Mouse (Mus musculus) adrenal gland, postnatal 25 days (tissue): Measurements from ENCODE around the gene Gm11938. TPM values are rescaled to one million over a fixed set of nuclear protein-coding genes. Genes with fewer than 3 reads are reported as not detected.

Experiments
- DNase-seq: peaks from one replicate; pipeline ENCODE4 v3.0.0; 2021; ENCODE audit warnings: mixed read lengths
- total RNA-seq: library from RNA; stranded (reverse); gene quantifications from 2 replicates; pipeline ENCODE4 v1.2.3, GENCODE M21; 2021

Gm11938 gene
- total RNA-seq, 1 experiment from 2014 or later: not detected

DNA sequence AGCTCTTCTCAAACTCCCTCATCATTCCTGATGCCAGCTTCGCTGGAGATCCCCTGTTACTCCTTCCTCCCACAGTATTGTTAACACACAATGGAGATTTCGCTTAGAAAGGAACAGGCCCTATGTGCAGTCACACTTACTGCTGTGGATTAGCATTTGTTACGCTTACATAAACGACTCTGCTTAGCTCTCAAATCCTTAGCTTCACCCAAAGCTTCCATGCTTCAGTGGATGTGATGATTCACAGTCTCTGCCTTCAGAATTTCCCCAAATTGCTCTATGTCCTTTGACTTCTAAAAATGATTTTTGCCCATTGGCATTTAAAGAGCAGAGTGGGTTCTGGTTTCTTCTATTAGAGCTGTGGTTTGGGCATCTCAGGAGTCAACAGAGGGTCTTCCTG is 29.9 kb downstream of the Gm11938 start:
- DNase-seq: no peak

DNA sequence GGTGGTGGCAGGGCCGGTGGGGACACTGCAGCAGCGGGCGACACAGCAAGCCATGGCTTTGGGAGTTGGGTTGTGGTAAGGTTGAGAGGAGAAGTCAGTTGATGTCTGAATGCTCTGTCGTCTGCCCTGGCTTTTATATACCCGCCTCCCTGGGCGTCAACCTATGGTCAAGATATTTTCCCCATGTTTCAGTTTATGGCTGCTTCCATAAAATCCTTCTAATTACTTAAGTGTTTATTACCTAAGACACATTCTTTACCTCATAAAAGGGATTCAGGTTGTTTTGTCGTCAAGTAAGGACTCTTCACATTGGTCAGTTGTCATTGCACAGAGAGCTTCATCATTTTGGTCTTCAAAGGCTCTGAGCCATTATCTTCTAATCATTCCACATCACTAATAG is 36.6 kb downstream of the Gm11938 start, which contains the start of gene Krtap3-1:
Gene Krtap3-1, minus strand, starts transcription at position 101 of the 400 bp plus-strand sequence.
- no peak for DNase-seq

DNA sequence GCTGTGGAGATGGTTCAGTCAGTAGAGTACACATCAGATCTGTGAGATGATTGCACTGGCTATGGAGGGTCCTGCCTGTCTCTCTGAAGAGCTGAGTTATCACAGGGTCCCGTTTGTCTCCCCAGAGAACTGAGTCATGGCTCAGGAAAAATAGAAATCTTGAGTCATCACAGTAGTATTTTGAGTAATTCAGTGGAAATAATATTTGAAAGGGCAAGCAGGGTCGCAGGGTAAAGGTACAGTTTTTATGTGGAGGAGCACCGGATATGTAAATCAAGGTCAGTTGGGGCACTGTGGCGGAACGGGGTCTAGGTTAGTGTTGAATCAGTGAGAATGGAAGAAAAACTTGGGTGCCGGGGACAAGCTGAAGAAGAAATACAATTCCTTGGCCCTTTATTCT is 40.5 kb downstream of the Gm11938 start:
- DNase-seq: no peak

DNA sequence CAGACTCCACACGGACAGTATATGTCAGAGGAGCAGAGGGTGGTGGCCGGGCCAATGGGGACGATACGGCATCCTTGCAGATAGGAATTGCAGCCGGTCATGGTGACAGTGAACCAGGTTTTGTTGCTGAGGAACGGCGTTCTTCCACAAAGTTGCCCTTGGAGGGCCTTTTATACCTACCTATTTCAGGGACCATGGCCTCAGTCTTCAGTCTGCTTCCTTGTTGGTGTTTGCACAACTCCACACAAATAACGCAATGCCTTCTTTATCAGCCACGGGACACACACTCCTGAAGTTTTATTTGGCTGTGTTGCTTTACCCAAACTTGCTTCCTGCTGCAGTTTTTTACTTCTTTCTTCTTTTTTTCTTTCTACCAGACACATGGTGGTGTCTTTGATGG is 43.7 kb downstream of the Gm11938 start, which contains the start of gene Gm11939:
Gene Gm11939, minus strand, starts transcription at position 101 of the 400 bp plus-strand sequence.
- no peak for DNase-seq

DNA sequence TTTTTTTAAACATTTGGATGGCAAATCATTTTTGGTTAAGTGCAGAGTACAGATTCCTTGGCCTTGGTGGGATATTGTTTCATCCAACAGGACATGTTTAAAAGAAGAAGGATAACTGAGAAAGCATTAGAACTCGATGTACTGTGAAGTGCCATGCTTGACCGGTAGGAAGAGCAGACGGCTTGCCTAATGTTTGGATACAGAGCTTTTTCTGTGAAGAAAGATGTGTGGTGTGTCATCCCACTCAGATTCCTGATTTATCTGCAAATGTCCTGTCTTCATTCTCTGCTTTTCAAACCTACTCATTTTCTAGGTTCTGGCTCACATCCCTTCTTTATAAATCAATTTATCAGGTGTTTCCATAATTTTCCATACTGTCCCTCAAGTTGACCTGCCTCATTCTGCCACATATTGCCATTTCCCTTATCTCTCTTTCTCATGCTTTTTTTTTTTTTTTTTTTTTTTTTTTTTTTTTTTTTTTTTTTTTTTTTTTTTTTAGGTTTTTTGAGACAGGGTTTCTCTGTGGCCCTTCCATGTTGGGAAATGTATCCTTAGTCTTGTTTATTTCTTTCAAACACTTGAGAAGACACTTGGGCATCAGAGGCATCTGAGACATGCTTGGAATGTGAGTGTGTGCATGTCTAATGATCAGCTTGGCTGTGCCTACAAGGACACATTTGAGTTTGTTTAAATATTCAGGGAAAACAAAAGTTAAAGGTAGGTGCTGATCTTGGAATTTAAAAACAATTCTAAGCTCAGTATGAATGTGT is 44.9 kb downstream of the Gm11938 start:
- DNase-seq: no peak

DNA sequence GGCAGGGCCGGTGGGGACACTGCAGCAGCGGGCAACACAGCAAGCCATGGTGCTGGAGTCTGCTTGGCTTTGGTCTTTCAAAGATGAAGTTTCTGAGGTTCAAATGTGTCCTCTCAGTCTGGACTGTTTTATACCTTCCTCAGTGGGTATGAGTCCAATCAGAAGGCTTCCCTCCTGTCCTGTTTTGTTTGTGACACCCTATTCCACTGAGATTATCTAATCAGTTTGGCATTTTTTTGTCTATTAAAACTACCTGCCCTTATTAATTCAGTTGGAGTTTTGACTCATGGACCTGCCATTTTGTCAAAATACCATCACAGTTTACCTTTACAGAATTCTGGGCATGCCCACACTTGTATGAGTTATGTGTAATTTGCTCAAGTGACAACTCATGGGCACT is 46.4 kb downstream of the Gm11938 start, which contains the start of gene Krtap3-2:
Gene Krtap3-2, minus strand, starts transcription at position 101 of the 400 bp plus-strand sequence.
- DNase-seq: no peak

DNA sequence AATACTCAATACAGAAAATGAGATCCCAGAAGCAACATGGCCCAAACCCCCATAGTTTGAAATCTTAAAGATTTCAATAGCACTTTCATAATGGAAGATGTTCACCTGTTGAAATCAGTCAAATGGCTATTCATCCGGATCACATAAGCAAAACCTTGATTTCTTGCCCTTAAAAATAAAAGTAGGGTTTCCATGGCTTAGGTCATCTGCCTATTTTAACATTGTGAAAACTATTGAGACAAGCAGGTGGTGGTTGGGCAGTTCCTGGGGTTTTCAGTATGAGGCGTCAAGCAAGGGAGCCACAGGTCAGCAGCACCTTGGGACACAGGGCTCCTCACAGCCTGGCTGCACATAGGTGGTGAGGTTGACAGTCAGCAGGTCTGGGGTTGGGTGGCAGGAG is 46.9 kb downstream of the Gm11938 start:
- no peak for DNase-seq

Other genes starting within 250 kb of the Gm11938 start
- gene Krt28, start 228.4 kb downstream of the Gm11938 start, total RNA-seq: not detected in 2 replicates
- gene Krt10, start 213.9 kb downstream of the Gm11938 start, total RNA-seq: 4.3 and 7.7 TPM in 2 replicates
- gene Krt12, start 181.0 kb downstream of the Gm11938 start, total RNA-seq: not detected in 2 replicates
- gene Krt20, start 165.2 kb downstream of the Gm11938 start, total RNA-seq: 0.15 TPM in 1 of 2 replicates, not detected in the other
- gene Krt23, start 110.2 kb downstream of the Gm11938 start, total RNA-seq: not detected in 2 replicates
- not detected in 2 replicates for gene Krt39, start 82.0 kb downstream of the Gm11938 start, total RNA-seq
- not detected in 2 replicates for gene Krt40, start 60.1 kb downstream of the Gm11938 start, total RNA-seq
- not detected in 2 replicates for gene Krtap3-3, start 52.4 kb downstream of the Gm11938 start, total RNA-seq
- not detected in 2 replicates for gene Krtap3-2, start 46.5 kb downstream of the Gm11938 start, total RNA-seq
- gene Gm11939, start 43.8 kb downstream of the Gm11938 start, total RNA-seq: not detected in 2 replicates
- gene Krtap3-1, start 36.7 kb downstream of the Gm11938 start, total RNA-seq: not detected in 2 replicates
- not detected in 2 replicates for gene Krtap1-5, start 22.3 kb downstream of the Gm11938 start, total RNA-seq
- gene Krtap1-4, start 19.7 kb downstream of the Gm11938 start, total RNA-seq: not detected in 2 replicates
- gene Krtap1-3, start 12.0 kb downstream of the Gm11938 start, total RNA-seq: not detected in 2 replicates
- not detected in 2 replicates for gene Krtap9-3, start 5.2 kb downstream of the Gm11938 start, total RNA-seq
- gene Gm11937, start 6.9 kb upstream of the Gm11938 start, total RNA-seq: not detected in 2 replicates
- gene Krtap2-4, start 11.5 kb upstream of the Gm11938 start, total RNA-seq: not detected in 2 replicates
- not detected in 2 replicates for gene Gm11562, start 17.1 kb upstream of the Gm11938 start, total RNA-seq
- gene Krtap4-1, start 24.9 kb upstream of the Gm11938 start, total RNA-seq: not detected in 2 replicates
- gene Krtap4-2, start 31.8 kb upstream of the Gm11938 start, total RNA-seq: not detected in 2 replicates
- gene Krtap4-7, start 40.8 kb upstream of the Gm11938 start, total RNA-seq: not detected in 2 replicates
- gene Gm11555, start 46.9 kb upstream of the Gm11938 start, total RNA-seq: not detected in 2 replicates
- not detected in 2 replicates for gene Gm11563, start 55.7 kb upstream of the Gm11938 start, total RNA-seq
- gene Krtap4-6, start 62.7 kb upstream of the Gm11938 start, total RNA-seq: not detected in 2 replicates
- gene Gm14190, start 87.4 kb upstream of the Gm11938 start, total RNA-seq: not detected in 2 replicates
- gene Gm14180, start 131.0 kb upstream of the Gm11938 start, total RNA-seq: not detected in 2 replicates
- not detected in 2 replicates for gene Gm11595, start 169.6 kb upstream of the Gm11938 start, total RNA-seq
- gene Krtap4-8, start 177.4 kb upstream of the Gm11938 start, total RNA-seq: not detected in 2 replicates
- gene Krtap4-9, start 181.9 kb upstream of the Gm11938 start, total RNA-seq: not detected in 2 replicates
- gene Gm11596, start 190.2 kb upstream of the Gm11938 start, total RNA-seq: not detected in 2 replicates
- gene Gm11569, start 195.6 kb upstream of the Gm11938 start, total RNA-seq: not detected in 2 replicates
- gene Gm11554, start 201.1 kb upstream of the Gm11938 start, total RNA-seq: not detected in 2 replicates
- gene Krtap4-13, start 206.6 kb upstream of the Gm11938 start, total RNA-seq: not detected in 2 replicates
- gene Gm11564, start 212.4 kb upstream of the Gm11938 start, total RNA-seq: not detected in 2 replicates
- not detected in 2 replicates for gene 2300003K06Rik, start 234.8 kb upstream of the Gm11938 start, total RNA-seq
- gene Krtap4-16, start 248.3 kb upstream of the Gm11938 start, total RNA-seq: not detected in 2 replicates